Mouse (Mus musculus) forebrain, embryonic 14.5 days (tissue): ENCODE data around the gene Zfp146. TPM values are rescaled to one million over a fixed set of nuclear protein-coding genes. Genes with fewer than 3 reads are reported as not detected.
"Not testable (repeated sequence)": the region's sequence is repeated elsewhere in the genome, so short reads cannot be mapped to it uniquely, and the experiment has no call there.

Experiments
- ATAC-seq: fragments of 200-750 bp; cut with Nextera tagmentation; 2 replicates; pipeline ENCODE4 v1.8.0; 2017; ENCODE audit warnings: mild to moderate bottlenecking, moderate library complexity
- DNase-seq: peaks from one replicate; pipeline ENCODE4 v3.0.0-alpha.2; 2015; ENCODE audit warnings: low spot score
- H3K27ac ChIP-seq: fragments of 300-500 bp; sonication (generic); 2 replicates; pipeline ENCODE4 v1.5.1; 2014; ENCODE audit warnings: low read depth, mild to moderate bottlenecking, control low read depth, low read length, moderate library complexity
- H3K27me3 ChIP-seq: fragments of 300-500 bp; sonication (generic); replicated peaks from 2 replicates; pipeline ENCODE4 v1.6.1; 2014; ENCODE audit warnings: low read length, control low read depth, mixed read lengths; ENCODE audit not compliant: control insufficient read depth, insufficient read depth
- H3K36me3 ChIP-seq: fragments of 300-500 bp; sonication (generic); 2 replicates; pipeline ENCODE4 v1.6.1; 2014; ENCODE audit warnings: low read length, control low read depth; ENCODE audit not compliant: control insufficient read depth, insufficient read depth
- H3K4me1 ChIP-seq: fragments of 300-500 bp; sonication (generic); 2 replicates; pipeline ENCODE4 v1.6.1; 2014; ENCODE audit warnings: antibody characterized with exemption, low read length, control low read depth; ENCODE audit not compliant: control insufficient read depth, insufficient read depth
- H3K4me2 ChIP-seq: fragments of 300-500 bp; sonication (generic); 2 replicates; pipeline ENCODE4 v1.6.1; 2014; ENCODE audit warnings: mild to moderate bottlenecking, control low read depth, low read length
- H3K4me3 ChIP-seq: fragments of 300-500 bp; sonication (generic); 2 replicates; pipeline ENCODE4 v1.5.1; 2014; ENCODE audit warnings: low read depth, low read length, control low read depth
- H3K9ac ChIP-seq: fragments of 300-500 bp; sonication (generic); 2 replicates; pipeline ENCODE4 v1.6.1; 2014; ENCODE audit warnings: mild to moderate bottlenecking, low read length, control low read depth, moderate library complexity
- H3K9me3 ChIP-seq: fragments of 300-500 bp; sonication (generic); replicated peaks from 2 replicates; pipeline ENCODE4 v1.6.1; 2016; ENCODE audit warnings: low read length, control low read depth, mixed read lengths; ENCODE audit not compliant: control insufficient read depth
- WGBS: fragments of 180-500 bp; shearing (Covaris S2); extraction: QIAGEN DNeasy Blood & Tissue Kit; methylation state at CpG from one replicate; pipeline ENCODE4 v1.1.7; 2014; 5-methylcytosine and 5-hydroxymethylcytosine counted together
- polyA plus RNA-seq: library from polyadenylated mRNA; unstranded; fragments of >200 nt; fragmentation: Nextera tagmentation; extraction: Ambion mirVana; gene quantifications from 2 replicates; pipeline ENCODE4 v1.2.1, GENCODE M21; 2014

The Zfp146 gene
- polyA plus RNA-seq: 27.4 and 29.0 TPM in 2 replicates

DNA sequence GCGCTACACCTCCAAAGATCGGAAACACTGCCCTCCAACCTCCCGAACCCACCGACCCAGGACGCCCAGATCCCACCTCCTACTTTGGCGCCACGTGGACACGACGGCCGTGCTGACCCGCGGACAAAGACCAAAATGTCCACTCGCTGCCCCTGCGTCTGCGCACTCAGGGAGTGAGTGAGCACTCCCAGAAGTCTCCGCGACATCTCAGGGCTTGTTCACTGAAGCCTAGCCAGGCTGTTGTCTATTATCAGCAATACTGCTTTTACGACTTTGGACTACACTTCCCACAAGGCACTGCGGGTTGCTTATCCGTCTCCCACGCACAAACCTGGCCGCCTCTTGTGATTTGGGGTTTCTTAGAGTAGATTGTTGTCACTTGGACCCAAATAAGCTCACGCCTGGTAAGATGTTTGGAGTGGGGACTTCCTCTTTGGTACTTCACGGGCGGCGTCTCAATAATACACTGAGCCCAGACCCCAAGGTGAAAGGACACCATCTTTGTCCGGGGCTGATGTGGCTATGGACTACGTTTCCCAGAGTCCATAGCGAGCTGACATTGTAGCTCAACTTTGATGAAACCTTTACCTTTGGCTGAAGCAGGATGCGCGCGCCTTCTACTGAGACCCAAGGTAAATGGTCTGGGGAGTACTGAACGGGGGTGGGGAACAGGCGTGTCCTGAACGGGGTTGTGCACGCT, at the start of gene Zfp146:
Gene Zfp146 (minus strand): TSS at position 168 of the 700 bp plus-strand sequence.
- Histone ChIP-seq H3K4me3 (peak within 1 kb of the TSS; percentile 61), H3K27me3 (no peaks in the 10 kb centered on the region), H3K4me2 (peak within 1 kb of the TSS; percentile 67), H3K9me3 (peaks cover 15% of the 10 kb centered on the region), H3K36me3 (peaks cover 17% of the 10 kb centered on the region), H3K4me1 (peaks cover 10% of the 10 kb centered on the region), H3K27ac (peak within 1 kb of the TSS; percentile 79), H3K9ac (peak within 1 kb of the TSS; percentile 81)
- DNase-seq (peak; percentile 99), ATAC-seq (peak; percentile 98)
- WGBS: under 1% methylated on average over 36 of the region's 36 CpGs

DNA sequence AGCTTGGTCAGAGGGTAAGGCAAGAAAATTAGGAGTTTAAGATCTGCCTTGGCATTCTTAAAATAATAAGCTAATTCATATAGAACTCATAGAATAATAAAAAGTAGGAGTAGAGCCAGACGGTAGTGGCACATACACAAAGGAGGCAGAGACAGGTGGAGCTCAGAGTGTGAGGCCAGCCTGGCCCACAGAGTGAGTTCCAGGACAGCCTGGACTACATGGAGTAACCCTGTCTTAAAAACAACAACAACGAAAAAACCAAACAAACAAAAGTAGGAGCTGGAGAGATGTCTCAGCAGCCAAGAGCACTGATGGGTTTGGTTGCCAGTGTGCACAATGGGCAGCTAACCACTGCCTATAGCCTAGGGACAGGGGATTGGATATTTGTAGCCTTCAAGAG, 47.7 kb upstream of the Zfp146 start:
- Histone ChIP-seq H3K4me3 (no peak overlapping the region), H3K4me1 (peaks cover 7% of the 10 kb centered on the region; the same call in 1 of the 2 replicates), H3K9ac (no peak overlapping the region), H3K27ac (no peak overlapping the region), H3K9me3 (no peaks in the 10 kb centered on the region), H3K4me2 (no peak overlapping the region), H3K27me3 (no peaks in the 10 kb centered on the region), H3K36me3 (no peaks in the 10 kb centered on the region)
- WGBS: 81% methylated on average over 2 of the region's 2 CpGs
- peak; percentile 21; the same call in 1 of the 2 replicates for ATAC-seq
- no peak for DNase-seq

DNA sequence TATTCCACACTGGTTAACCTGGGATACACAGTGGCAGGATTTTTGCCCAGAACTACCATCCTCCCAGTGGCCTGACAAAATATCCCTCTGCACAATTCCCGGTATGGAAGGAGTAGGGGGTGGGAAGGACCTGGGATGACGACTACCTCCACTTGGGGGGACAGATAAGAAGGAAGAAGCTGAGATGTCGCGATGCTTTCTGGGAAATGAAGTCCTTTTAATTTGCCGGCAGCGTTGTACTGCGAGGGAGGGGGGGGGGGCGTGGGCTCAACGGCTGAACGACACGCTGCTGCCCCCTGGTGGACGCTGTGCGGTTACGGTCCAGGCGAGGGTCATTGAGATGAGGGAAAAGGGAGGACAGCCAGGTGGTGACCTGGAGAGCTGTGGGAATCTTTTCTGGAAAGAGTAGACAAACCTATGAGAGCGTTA, 47.2 kb upstream of the Zfp146 start:
- Histone ChIP-seq H3K9ac (peak overlapping the region; percentile 22; the same call in 1 of the 2 replicates), H3K4me3 (peak overlapping the region; percentile 13; the same call in 1 of the 2 replicates), H3K4me2 (peak overlapping the region; percentile 42), H3K36me3 (no peaks in the 10 kb centered on the region), H3K4me1 (peaks cover 7% of the 10 kb centered on the region; the same call in 1 of the 2 replicates), H3K27ac (no peak overlapping the region), H3K9me3 (no peaks in the 10 kb centered on the region), H3K27me3 (no peaks in the 10 kb centered on the region)
- WGBS: 1% methylated on average over 15 of the region's 16 CpGs
- peak; percentile 78 for ATAC-seq
- peak; percentile 94 for DNase-seq

- no peak for DNase-seq
- Histone ChIP-seq H3K9ac (no peak overlapping the region), H3K27me3 (no peaks in the 10 kb centered on the region), H3K4me2 (no peak overlapping the region), H3K4me3 (no peak overlapping the region), H3K27ac (no peak overlapping the region), H3K4me1 (peaks cover 7% of the 10 kb centered on the region; the same call in 1 of the 2 replicates), H3K9me3 (no peaks in the 10 kb centered on the region), H3K36me3 (no peaks in the 10 kb centered on the region)
- WGBS: 88% methylated on average over 3 of the region's 3 CpGs
- no peak for ATAC-seq
Observed at GRCm38 (mm10) chr7:30215875-30216274, 46.3 kb upstream of the Zfp146 start.

DNA sequence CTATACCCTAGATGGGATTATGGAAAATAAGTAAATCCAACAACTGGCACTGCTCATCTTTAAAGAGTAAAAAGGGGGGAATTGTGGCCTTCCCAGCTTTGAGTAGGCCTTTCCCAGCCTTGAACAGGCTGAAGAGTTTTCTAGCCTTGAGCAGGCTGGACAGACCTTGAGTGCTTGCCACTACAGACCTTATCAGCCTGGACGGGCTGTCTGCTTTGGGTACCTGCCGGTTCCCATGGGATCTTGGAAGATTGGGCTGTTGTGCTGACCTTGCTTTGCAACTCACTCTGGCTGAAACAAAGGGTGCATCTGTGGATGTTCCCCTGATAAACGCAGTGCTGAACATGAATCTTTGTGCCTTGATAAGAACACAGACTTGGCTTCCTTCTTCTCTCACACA, 44.3 kb upstream of the Zfp146 start:
- Histone ChIP-seq H3K4me2 (no peak overlapping the region), H3K36me3 (no peaks in the 10 kb centered on the region), H3K9me3 (no peaks in the 10 kb centered on the region), H3K27ac (no peak overlapping the region), H3K9ac (no peak overlapping the region), H3K27me3 (no peaks in the 10 kb centered on the region), H3K4me1 (no peaks in the 10 kb centered on the region), H3K4me3 (no peak overlapping the region)
- DNase-seq: no peak
- 96% methylated on average over 3 of the region's 3 CpGs for WGBS
- no peak for ATAC-seq

- Histone ChIP-seq H3K27ac (no peak overlapping the region), H3K9me3 (no peaks in the 10 kb centered on the region), H3K4me2 (no peak overlapping the region), H3K27me3 (no peaks in the 10 kb centered on the region), H3K36me3 (no peaks in the 10 kb centered on the region), H3K4me1 (no peaks in the 10 kb centered on the region), H3K4me3 (no peak overlapping the region), H3K9ac (no peak overlapping the region)
- ATAC-seq: no peak
- DNase-seq: no peak
- 14% methylated on average over 4 of the region's 4 CpGs for WGBS
Observed at GRCm38 (mm10) chr7:30211025-30211424, 41.5 kb upstream of the Zfp146 start.

DNA sequence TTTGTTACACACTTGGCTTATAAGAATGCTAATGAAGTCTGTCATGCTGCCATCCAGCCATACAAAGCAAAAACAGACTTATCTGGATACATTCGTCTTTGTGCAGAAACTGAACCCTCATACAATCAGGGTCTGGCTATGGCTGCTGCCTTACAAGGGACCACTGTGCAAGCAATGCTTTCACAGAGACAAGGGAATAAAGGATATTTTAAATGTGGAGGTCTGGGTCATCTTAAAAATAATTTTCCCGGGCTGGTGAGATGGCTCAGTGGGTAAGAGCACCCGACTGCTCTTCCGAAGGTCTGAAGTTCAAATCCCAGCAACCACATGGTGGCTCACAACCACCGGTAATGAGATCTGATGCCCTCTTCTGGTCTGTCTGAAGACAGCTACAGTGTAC, 36.8 kb upstream of the Zfp146 start:
- not testable (repeated sequence) for DNase-seq, H3K4me1 ChIP-seq, H3K27me3 ChIP-seq, ATAC-seq, H3K27ac ChIP-seq, H3K4me3 ChIP-seq, H3K9ac ChIP-seq, H3K9me3 ChIP-seq, H3K4me2 ChIP-seq, H3K36me3 ChIP-seq
- WGBS: 62% methylated on average over 5 of the region's 5 CpGs

DNA sequence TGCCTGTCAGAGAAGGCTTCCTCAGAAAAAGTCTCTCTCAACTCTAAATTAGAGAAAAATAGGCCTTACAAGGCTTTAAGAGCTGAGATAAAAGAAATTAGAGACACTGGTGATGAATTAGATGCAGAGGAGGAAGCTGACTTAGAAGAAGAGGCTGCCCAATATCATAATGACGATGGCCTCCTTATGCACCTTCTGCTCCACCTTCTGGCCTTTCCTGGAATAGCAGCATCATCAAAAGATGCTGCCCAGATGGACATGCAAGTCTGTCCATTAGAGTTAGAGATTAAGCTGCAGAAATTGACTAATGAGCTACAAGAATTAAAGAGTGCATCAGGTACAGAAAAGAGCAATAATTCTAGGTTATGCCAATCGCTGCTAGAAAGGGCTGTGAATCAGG, 35.8 kb upstream of the Zfp146 start:
- H3K27ac ChIP-seq: no peak overlapping the region
- no peak overlapping the region for H3K4me3 ChIP-seq
- no peaks in the 10 kb centered on the region for H3K27me3 ChIP-seq
- peak; percentile 74 for DNase-seq
- H3K9me3 ChIP-seq: no peaks in the 10 kb centered on the region
- no peaks in the 10 kb centered on the region for H3K36me3 ChIP-seq
- H3K9ac ChIP-seq: no peak overlapping the region
- 0% methylated on average over 2 of the region's 2 CpGs for WGBS
- ATAC-seq: no peak
- no peaks in the 10 kb centered on the region for H3K4me1 ChIP-seq
- H3K4me2 ChIP-seq: no peak overlapping the region

DNA sequence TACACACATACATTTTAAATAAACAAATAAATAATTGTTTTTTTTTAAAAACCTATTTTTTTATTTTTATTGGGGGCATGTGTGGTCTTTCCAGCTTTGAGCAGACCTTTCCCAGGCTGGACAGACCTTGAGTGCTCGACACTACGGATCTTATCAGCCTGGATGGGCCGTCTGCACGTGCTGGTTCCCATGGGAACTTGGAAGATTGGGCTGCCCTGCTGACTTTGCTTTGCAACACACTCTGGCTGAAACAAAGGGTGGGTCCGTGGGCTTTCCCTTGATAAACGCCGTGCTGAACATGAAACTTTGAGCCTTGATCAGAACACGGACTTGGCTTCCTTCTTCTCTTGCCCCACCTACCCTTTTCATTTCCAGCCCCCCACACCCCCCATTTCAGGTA, 34.8 kb upstream of the Zfp146 start:
- ATAC-seq: no peak
- no peaks in the 10 kb centered on the region for H3K27me3 ChIP-seq
- no peaks in the 10 kb centered on the region for H3K9me3 ChIP-seq
- no peak overlapping the region for H3K4me3 ChIP-seq
- no peak overlapping the region for H3K9ac ChIP-seq
- 28% methylated on average over 8 of the region's 8 CpGs for WGBS
- no peaks in the 10 kb centered on the region for H3K36me3 ChIP-seq
- no peak overlapping the region for H3K4me2 ChIP-seq
- no peak overlapping the region for H3K27ac ChIP-seq
- H3K4me1 ChIP-seq: no peaks in the 10 kb centered on the region
- DNase-seq: no peak
